Mouse (Mus musculus): ENCODE measurements around the gene Fam20a.

DNA sequence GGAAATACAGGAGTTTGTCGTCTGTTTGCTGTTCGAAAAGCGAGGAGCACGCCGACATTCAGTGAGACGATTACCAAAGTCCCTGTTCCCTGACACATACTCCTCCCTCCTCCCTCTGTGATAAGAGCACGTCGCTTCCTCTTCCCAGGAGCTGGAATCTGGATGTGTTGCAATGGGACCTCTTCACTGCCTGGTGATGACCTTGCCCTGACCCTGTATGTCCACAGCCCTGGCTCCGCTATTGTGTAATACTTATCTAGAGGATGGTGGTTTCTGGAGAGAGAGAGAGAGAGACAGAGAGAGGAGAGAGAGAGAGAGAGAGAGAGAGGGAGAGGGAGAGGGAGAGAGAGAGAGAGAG is 16.0 kb downstream of the Fam20a start:
- TF ChIP-seq CTCF (IDR thresholded peaks at IDR 0.05; ENCODE audit: control insufficient read depth, insufficient read depth, low read length) (no peak), POLR2A (IDR thresholded peaks at IDR 0.05; ENCODE audit: borderline replicate concordance, control insufficient read depth, low read depth, low read length) (no peak)
